In genomic region chr14:63050769-63051168, GRCm38 (mm10) we compare ENCODE assay signal across 8 mouse cellular contexts. TPM values are rescaled to one million over a fixed set of nuclear protein-coding genes. Genes with fewer than 3 reads are reported as not detected.
DNase-seq lines count a peak whose midpoint lies in the region; ATAC-seq and TF ChIP-seq lines count a peak whose summit lies in the region.

No protein-coding gene starts in this region.

- DNase-seq in kidney, adult 11 months = peak; percentile 17
- peak; percentile 56 for DNase-seq in WW6 (ENCODE audit: low read depth, low spot score)
- DNase-seq in cerebellum, postnatal 36 days = peak; percentile 49 to 56
- peak; percentile 59 to 77 for DNase-seq in heart, adult 2 months
- DNase-seq in left cerebral cortex, adult 2 months (ENCODE audit: extremely low spot score in 1 of 2, low spot score in 2 of 2) = peak; percentile 23 to 50
- DNase-seq in natural killer cell, adult 2 months (ENCODE audit: low spot score in 2 of 2) = peak; percentile 11 to 44
- DNase-seq in thymus, postnatal 0 days (ENCODE audit: low spot score) = peak; percentile 61

- H3K36me3 ChIP-seq in kidney, embryonic 14.5 days (ENCODE audit: control insufficient read depth, insufficient read depth, low read length) = no peaks in the 10 kb centered on the region
- H3K36me3 ChIP-seq in heart, adult 2 months (ENCODE audit: control insufficient read depth, insufficient read depth, low read length) = no peaks in the 10 kb centered on the region

- intact Hi-C loops in heart, adult 2 months (cut with DNase I) = loop anchor here (5.0 kb wide), 1 partner anchor 422 kb away; no protein-coding TSS in a partner anchor
- intact Hi-C loops in left cerebral cortex, adult 2 months (cut with DNase I) = no loop called here

- H3K4me1 ChIP-seq in kidney, embryonic 14.5 days (ENCODE audit: control insufficient read depth, insufficient read depth, low read length) = no peaks in the 10 kb centered on the region
- H3K4me1 ChIP-seq in heart, adult 2 months (ENCODE audit: control insufficient read depth, insufficient read depth, low read length) = peaks cover 4% of the 10 kb centered on the region; the same call in 1 of the 2 replicates

- no peak overlapping the region for H3K4me3 ChIP-seq in kidney, embryonic 14.5 days (ENCODE audit: low read length)
- H3K4me3 ChIP-seq in heart, adult 2 months = no peak overlapping the region
- no peak overlapping the region for H3K4me3 ChIP-seq in left cerebral cortex, adult 2 months

- no peak for TF ChIP-seq EP300 in heart, adult 2 months (IDR thresholded peaks at IDR 0.05; ENCODE audit: insufficient read depth, low read depth, low read length)

- no peak for ATAC-seq in kidney, embryonic 14.5 days (ENCODE audit: low FRiP score, low TSS enrichment)

- H3K79me2 ChIP-seq in heart, adult 2 months (replicated peaks; ENCODE audit: control insufficient read depth, insufficient read depth, low read length) = no peaks in the 10 kb centered on the region

- no peak overlapping the region for H3K4me2 ChIP-seq in kidney, embryonic 14.5 days (replicated peaks; ENCODE audit: low read depth, low read length)

- WGBS in kidney, embryonic 14.5 days = 35% methylated on average over 5 of the region's 5 CpGs
- WGBS in heart, adult 2 months = 36% methylated on average over 5 of the region's 5 CpGs

- TF ChIP-seq POLR2A in heart, adult 2 months (IDR thresholded peaks at IDR 0.05; ENCODE audit: insufficient read depth, low read depth, low read length) = no peak

- H3K27ac ChIP-seq in kidney, embryonic 14.5 days (ENCODE audit: low read depth, low read length) = no peak overlapping the region
- H3K27ac ChIP-seq in heart, adult 2 months = no peak overlapping the region
- H3K27ac ChIP-seq in left cerebral cortex, adult 2 months = no peak overlapping the region

- no peak overlapping the region for H3K9ac ChIP-seq in kidney, embryonic 14.5 days (ENCODE audit: low read depth, low read length)
- no peak overlapping the region for H3K9ac ChIP-seq in heart, adult 2 months (ENCODE audit: low read depth, low read length)

- no peaks in the 10 kb centered on the region for H3K9me3 ChIP-seq in kidney, embryonic 14.5 days (ENCODE audit: control insufficient read depth, low read length)

- peak; percentile 90 for TF ChIP-seq CTCF in heart, adult 2 months (IDR thresholded peaks at IDR 0.05)
- TF ChIP-seq CTCF in left cerebral cortex, adult 2 months (IDR thresholded peaks at IDR 0.05) = peak; percentile 72

- no peaks in the 10 kb centered on the region for H3K27me3 ChIP-seq in kidney, embryonic 14.5 days (ENCODE audit: control insufficient read depth, insufficient read depth, low read length)
- no peaks in the 10 kb centered on the region for H3K27me3 ChIP-seq in heart, adult 2 months (ENCODE audit: control insufficient read depth, insufficient read depth, low read length)

RNA-seq across cellular contexts. Expression of gene Defb30, which starts 1.0 kb away (rescaled TPM):
- not detected in 2 replicates for polyA plus RNA-seq in kidney, embryonic 14.5 days (2014; fragmentation: Nextera tagmentation; extraction: Ambion mirVana)
- total RNA-seq in heart, adult 2 months (2021) = not detected
- polyA plus RNA-seq in heart, adult 2 months (2012; rRNA removed) = not detected in 2 replicates
- total RNA-seq in left cerebral cortex, adult 2 months (2021) = not detected
- 0.18 TPM in 1 of 2 replicates, not detected in the other for polyA plus RNA-seq in thymus, postnatal 0 days (2015; fragmentation: Nextera tagmentation; extraction: Ambion mirVana)

RNA-seq across cellular contexts. Expression of gene Defb42, which starts 4.0 kb away (rescaled TPM):
- 0.57 TPM in 1 of 2 replicates, not detected in the other for polyA plus RNA-seq in kidney, embryonic 14.5 days (2014; fragmentation: Nextera tagmentation; extraction: Ambion mirVana)
- under 1 TPM in 1 of 2 experiments, not detected in 1; 0.16 TPM for total RNA-seq in heart, adult 2 months (2021)
- 0.12 and 0.16 TPM in 2 replicates for polyA plus RNA-seq in heart, adult 2 months (2012; rRNA removed)
- total RNA-seq in left cerebral cortex, adult 2 months (2021) = not detected
- 3.0 and 3.3 TPM in 2 replicates for polyA plus RNA-seq in thymus, postnatal 0 days (2015; fragmentation: Nextera tagmentation; extraction: Ambion mirVana)

RNA-seq across cellular contexts. Expression of gene Defb43, which starts 39.2 kb away (rescaled TPM):
- not detected in 2 replicates for polyA plus RNA-seq in kidney, embryonic 14.5 days (2014; fragmentation: Nextera tagmentation; extraction: Ambion mirVana)
- not detected for total RNA-seq in heart, adult 2 months (2021)
- polyA plus RNA-seq in heart, adult 2 months (2012; rRNA removed) = not detected in 2 replicates
- not detected for total RNA-seq in left cerebral cortex, adult 2 months (2021)
- not detected in 2 replicates for polyA plus RNA-seq in thymus, postnatal 0 days (2015; fragmentation: Nextera tagmentation; extraction: Ambion mirVana)

RNA-seq across cellular contexts. Expression of gene Defb47, which starts 52.9 kb away (rescaled TPM):
- polyA plus RNA-seq in kidney, embryonic 14.5 days (2014; fragmentation: Nextera tagmentation; extraction: Ambion mirVana) = not detected in 2 replicates
- not detected for total RNA-seq in heart, adult 2 months (2021)
- not detected in 2 replicates for polyA plus RNA-seq in heart, adult 2 months (2012; rRNA removed)
- total RNA-seq in left cerebral cortex, adult 2 months (2021) = not detected
- polyA plus RNA-seq in thymus, postnatal 0 days (2015; fragmentation: Nextera tagmentation; extraction: Ambion mirVana) = not detected in 2 replicates

Comparison
In these comparisons a context has a peak if more than half of its experiments do, and no peak if none do; other contexts are left out.
1. DNase-seq: peak in every context shown above with its lines; median percentile 68 in heart, adult 2 months; 61 in thymus, postnatal 0 days; 56 in WW6; 52 in cerebellum, postnatal 36 days; 36 in left cerebral cortex, adult 2 months; 28 in natural killer cell, adult 2 months; 17 in kidney, adult 11 months.